Mouse (Mus musculus): ENCODE results near the gene Casp8.

DNA sequence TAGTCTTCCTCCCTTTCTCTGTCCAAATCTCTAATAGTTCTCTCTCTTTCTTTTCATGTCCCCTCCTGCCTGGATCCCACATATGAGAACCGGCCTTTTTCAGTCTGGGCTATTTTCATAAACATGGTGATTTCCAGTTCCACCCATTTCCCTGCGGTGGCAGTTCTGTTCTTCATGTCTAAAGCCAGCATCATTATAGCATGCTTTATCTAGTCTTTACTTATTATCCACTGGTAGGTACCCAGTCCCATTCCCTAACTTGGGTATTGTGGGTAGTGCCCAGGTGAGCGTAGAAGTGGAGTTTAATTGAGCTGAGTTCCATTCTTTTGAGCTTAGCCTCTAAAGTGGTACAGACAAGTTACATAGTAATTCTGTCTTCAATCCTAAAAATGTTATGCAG lies 35.7 kb upstream of the Casp8 start:
- no peak for TF ChIP-seq CTCF (IDR thresholded peaks at IDR 0.05; ENCODE audit: insufficient read depth, low read length)
- no peak for TF ChIP-seq POLR2A (IDR thresholded peaks at IDR 0.05; ENCODE audit: borderline replicate concordance, extremely low read depth, low read depth, low read length)

Data from lung, adult 2 months (tissue).